Comparison of ENCODE assay signal across 13 mouse cellular contexts in genomic region chr9:103480044-103480576, GRCm38 (mm10). TPM values are rescaled to one million over a fixed set of nuclear protein-coding genes. Genes with fewer than 3 reads are reported as not detected.
DNase-seq lines count a peak whose midpoint lies in the region; ATAC-seq lines count a peak whose summit lies in the region.
"Had no signal": no experiment of that assay in that cellular context is flagged by ENCODE, and none has a peak within 500 bp of the region (broad histone marks: within the 10 kb centered on the region; RNA-seq: fewer than 3 reads in every experiment).

Gene Bfsp2 (minus strand): TSS chr9:103480420.

- no peak within 1 kb of the TSS; the same call in 1 of the 2 replicates for H3K4me2 ChIP-seq in heart, embryonic 11.5 days
- H3K4me2 ChIP-seq in midbrain, embryonic 11.5 days = no peak within 1 kb of the TSS
- no peak within 1 kb of the TSS for H3K4me2 ChIP-seq in midbrain, embryonic 16.5 days (ENCODE audit: low read length)
- no peak within 1 kb of the TSS for H3K4me2 ChIP-seq in hindbrain, embryonic 11.5 days (replicated peaks; ENCODE audit: low read depth, low read length)
- H3K4me2 ChIP-seq in midbrain, embryonic 13.5 days (replicated peaks) = no peak within 1 kb of the TSS
- H3K4me2 ChIP-seq: stomach, embryonic 15.5 days had no signal

- no peak for DNase-seq in heart, adult 18-20 months
- DNase-seq in midbrain, embryonic 11.5 days (ENCODE audit: low spot score, missing footprints) = no peak
- no peak for DNase-seq in hindbrain, embryonic 11.5 days (ENCODE audit: low spot score)
- DNase-seq in lung, postnatal 4 days = no peak
- no peak for DNase-seq in cerebellum, postnatal 14 days
- DNase-seq: gastrocnemius, postnatal 10 days; thymus, postnatal 4 days had no signal

- H3K36me3 ChIP-seq in heart, embryonic 11.5 days (ENCODE audit: control insufficient read depth, insufficient read depth, low read length) = no peaks in the 10 kb centered on the region
- H3K36me3 ChIP-seq in midbrain, embryonic 11.5 days (ENCODE audit: control insufficient read depth, insufficient read depth, low read length) = no peaks in the 10 kb centered on the region
- no peaks in the 10 kb centered on the region for H3K36me3 ChIP-seq in midbrain, embryonic 16.5 days (ENCODE audit: control insufficient read depth, insufficient read depth, low read length)
- no peaks in the 10 kb centered on the region for H3K36me3 ChIP-seq in hindbrain, embryonic 11.5 days (ENCODE audit: control insufficient read depth, insufficient read depth, low read length)
- H3K36me3 ChIP-seq in midbrain, embryonic 13.5 days = no peaks in the 10 kb centered on the region
- H3K36me3 ChIP-seq: stomach, embryonic 15.5 days had no signal

- H3K9ac ChIP-seq in heart, embryonic 11.5 days (ENCODE audit: low read depth, low read length) = 0 out of 2 replicates have a peak within 1 kb of the TSS, but pooled peaks have one; percentile 39
- H3K9ac ChIP-seq in midbrain, embryonic 11.5 days (ENCODE audit: low read length) = no peak within 1 kb of the TSS
- H3K9ac ChIP-seq in midbrain, embryonic 16.5 days (ENCODE audit: low read depth, low read length) = no peak within 1 kb of the TSS
- H3K9ac ChIP-seq in hindbrain, embryonic 11.5 days (ENCODE audit: low read depth, low read length) = peak within 1 kb of the TSS; percentile 23; the same call in 1 of the 2 replicates
- no peak within 1 kb of the TSS; the same call in 1 of the 2 replicates for H3K9ac ChIP-seq in midbrain, embryonic 13.5 days (replicated peaks)
- H3K9ac ChIP-seq: liver, postnatal 0 days; stomach, embryonic 15.5 days had no signal

- 71% methylated on average over 9 of the region's 9 CpGs for WGBS in heart, embryonic 11.5 days (ENCODE audit: insufficient replicate concordance)
- WGBS in midbrain, embryonic 11.5 days = 77% methylated on average over 9 of the region's 9 CpGs
- 74% methylated on average over 9 of the region's 9 CpGs for WGBS in midbrain, embryonic 16.5 days
- WGBS in hindbrain, embryonic 11.5 days = 73% methylated on average over 9 of the region's 9 CpGs
- 72% methylated on average over 9 of the region's 9 CpGs for WGBS in midbrain, embryonic 13.5 days

- no peaks in the 10 kb centered on the region for H3K27me3 ChIP-seq in heart, embryonic 11.5 days (ENCODE audit: control insufficient read depth, insufficient read depth, low read length)
- no peaks in the 10 kb centered on the region for H3K27me3 ChIP-seq in midbrain, embryonic 11.5 days (ENCODE audit: control insufficient read depth, insufficient read depth, low read length)
- no peaks in the 10 kb centered on the region for H3K27me3 ChIP-seq in midbrain, embryonic 16.5 days (ENCODE audit: control insufficient read depth, insufficient read depth, low read depth, low read length)
- no peaks in the 10 kb centered on the region for H3K27me3 ChIP-seq in hindbrain, embryonic 11.5 days (ENCODE audit: control insufficient read depth, insufficient read depth, low read length)
- no peaks in the 10 kb centered on the region for H3K27me3 ChIP-seq in midbrain, embryonic 13.5 days
- H3K27me3 ChIP-seq: stomach, embryonic 15.5 days had no signal

- peaks cover 20% of the 10 kb centered on the region for H3K4me1 ChIP-seq in heart, embryonic 11.5 days (ENCODE audit: control insufficient read depth, insufficient read depth, low read length)
- H3K4me1 ChIP-seq in midbrain, embryonic 11.5 days (ENCODE audit: control insufficient read depth, insufficient read depth, low read length) = peaks cover 4% of the 10 kb centered on the region; the same call in 1 of the 2 replicates
- peaks cover 4% of the 10 kb centered on the region; the same call in 1 of the 2 replicates for H3K4me1 ChIP-seq in midbrain, embryonic 16.5 days (ENCODE audit: control insufficient read depth, insufficient read depth, low read length)
- 0 out of 2 replicates have a peak, but pooled peaks cover 5% of the 10 kb centered on the region for H3K4me1 ChIP-seq in hindbrain, embryonic 11.5 days (replicated peaks; ENCODE audit: control insufficient read depth, insufficient read depth, low read length)
- peaks cover 25% of the 10 kb centered on the region for H3K4me1 ChIP-seq in midbrain, embryonic 13.5 days (replicated peaks)

- ATAC-seq in heart, embryonic 11.5 days (replicated peaks; ENCODE audit: insufficient number of reproducible peaks, low FRiP score, low TSS enrichment) = no peak
- no peak for ATAC-seq in midbrain, embryonic 11.5 days (ENCODE audit: low FRiP score)
- no peak for ATAC-seq in midbrain, embryonic 16.5 days
- no peak for ATAC-seq in hindbrain, embryonic 11.5 days (ENCODE audit: low FRiP score)
- ATAC-seq in midbrain, embryonic 13.5 days = no peak

- no peaks in the 10 kb centered on the region for H3K9me3 ChIP-seq in heart, embryonic 11.5 days (replicated peaks; ENCODE audit: control insufficient read depth, low read length)
- H3K9me3 ChIP-seq in midbrain, embryonic 11.5 days (ENCODE audit: control insufficient read depth, low read length) = no peaks in the 10 kb centered on the region
- no peaks in the 10 kb centered on the region for H3K9me3 ChIP-seq in midbrain, embryonic 16.5 days (replicated peaks; ENCODE audit: control insufficient read depth, low read length, poor library complexity, severe bottlenecking)
- no peaks in the 10 kb centered on the region for H3K9me3 ChIP-seq in hindbrain, embryonic 11.5 days (ENCODE audit: control insufficient read depth, low read length)
- no peaks in the 10 kb centered on the region for H3K9me3 ChIP-seq in midbrain, embryonic 13.5 days
- H3K9me3 ChIP-seq: stomach, embryonic 15.5 days had no signal

- H3K27ac ChIP-seq in heart, embryonic 11.5 days (ENCODE audit: low read depth, low read length) = peak within 1 kb of the TSS; percentile 59
- H3K27ac ChIP-seq in midbrain, embryonic 11.5 days (ENCODE audit: low read depth, low read length) = peak within 1 kb of the TSS; percentile 8; the same call in 1 of the 2 replicates
- no peak within 1 kb of the TSS for H3K27ac ChIP-seq in midbrain, embryonic 16.5 days (ENCODE audit: low read length)
- peak within 1 kb of the TSS; percentile 51 for H3K27ac ChIP-seq in hindbrain, embryonic 11.5 days (ENCODE audit: low read depth, low read length)
- peak within 1 kb of the TSS; percentile 73 for H3K27ac ChIP-seq in midbrain, embryonic 13.5 days
- H3K27ac ChIP-seq: stomach, embryonic 15.5 days had no signal

- no peak within 1 kb of the TSS for H3K4me3 ChIP-seq in heart, embryonic 11.5 days (ENCODE audit: low read depth, low read length)
- no peak within 1 kb of the TSS for H3K4me3 ChIP-seq in midbrain, embryonic 11.5 days (ENCODE audit: low read depth, low read length)
- H3K4me3 ChIP-seq in midbrain, embryonic 16.5 days (ENCODE audit: low read depth, low read length) = no peak within 1 kb of the TSS
- no peak within 1 kb of the TSS for H3K4me3 ChIP-seq in hindbrain, embryonic 11.5 days (ENCODE audit: low read depth, low read length)
- no peak within 1 kb of the TSS for H3K4me3 ChIP-seq in midbrain, embryonic 13.5 days (replicated peaks)
- H3K4me3 ChIP-seq: stomach, embryonic 15.5 days had no signal

RNA-seq across cellular contexts. Expression of gene Bfsp2, which starts in this region (rescaled TPM):
- 0.25 and 0.60 TPM in 2 replicates for polyA plus RNA-seq in heart, embryonic 11.5 days (2014; fragmentation: Nextera tagmentation; extraction: Ambion mirVana)
- total RNA-seq in heart, adult 18-20 months (2021) = 1 to 10 TPM in 1 of 2 experiments, under 1 TPM in 1; 0.84 to 1.2 TPM
- polyA plus RNA-seq in midbrain, embryonic 11.5 days (2014; fragmentation: Nextera tagmentation; extraction: Ambion mirVana) = 1.7 and 2.6 TPM in 2 replicates
- polyA plus RNA-seq in midbrain, embryonic 16.5 days (2015; fragmentation: Nextera tagmentation; extraction: Ambion mirVana) = 2.2 and 2.8 TPM in 2 replicates
- 0.54 and 2.1 TPM in 2 replicates for polyA plus RNA-seq in hindbrain, embryonic 11.5 days (2014; fragmentation: Nextera tagmentation; extraction: Ambion mirVana)
- polyA plus RNA-seq in midbrain, embryonic 13.5 days (2015; fragmentation: Nextera tagmentation; extraction: Ambion mirVana) = 3.5 and 4.0 TPM in 2 replicates
- polyA plus RNA-seq: intestine, embryonic 16.5 days had no signal

Comparison
In these comparisons a context has a peak if more than half of its experiments do, and no peak if none do; other contexts are left out.
1. H3K9ac ChIP-seq: peak in heart, embryonic 11.5 days (single experiment) and hindbrain, embryonic 11.5 days (single experiment); none in midbrain, embryonic 11.5 days (single experiment), midbrain, embryonic 16.5 days (single experiment) and midbrain, embryonic 13.5 days (single experiment).